Mouse (Mus musculus): ENCODE data around the gene Lipc. TPM values are rescaled to one million over a fixed set of nuclear protein-coding genes. Genes with fewer than 3 reads are reported as not detected.

The Lipc gene
- polyA plus RNA-seq, 1 experiment from 2014 or later: 0.22 TPM

GRCm38 (mm10) chr9:70910351-70910750, 41.7 kb downstream of the Lipc start:
- no peaks in the 10 kb centered on the region for H3K9me3 ChIP-seq (ENCODE audit: control insufficient read depth, low read length)
- ATAC-seq: no peak
- WGBS: 90% methylated on average over 6 of the region's 6 CpGs
- H3K27ac ChIP-seq (ENCODE audit: low read length): no peak overlapping the region
- H3K27me3 ChIP-seq (replicated peaks; ENCODE audit: control insufficient read depth, insufficient read depth, low read length): no peaks in the 10 kb centered on the region
- H3K36me3 ChIP-seq (ENCODE audit: control insufficient read depth, insufficient read depth): no peaks in the 10 kb centered on the region
- no peak overlapping the region for H3K9ac ChIP-seq (replicated peaks; ENCODE audit: low read depth, low read length)
- H3K4me1 ChIP-seq (replicated peaks; ENCODE audit: control insufficient read depth, insufficient read depth, low read length): no peaks in the 10 kb centered on the region
- H3K4me3 ChIP-seq (replicated peaks; ENCODE audit: low read length): no peak overlapping the region
- H3K4me2 ChIP-seq (ENCODE audit: low read length): no peak overlapping the region

- H3K9me3 ChIP-seq (ENCODE audit: control insufficient read depth, low read length): no peaks in the 10 kb centered on the region
- no peak overlapping the region for H3K27ac ChIP-seq (ENCODE audit: low read length)
- no peak overlapping the region for H3K9ac ChIP-seq (replicated peaks; ENCODE audit: low read depth, low read length)
- H3K36me3 ChIP-seq (ENCODE audit: control insufficient read depth, insufficient read depth): no peaks in the 10 kb centered on the region
- ATAC-seq: no peak
- H3K27me3 ChIP-seq (replicated peaks; ENCODE audit: control insufficient read depth, insufficient read depth, low read length): no peaks in the 10 kb centered on the region
- no peak overlapping the region for H3K4me3 ChIP-seq (replicated peaks; ENCODE audit: low read length)
- no peaks in the 10 kb centered on the region for H3K4me1 ChIP-seq (replicated peaks; ENCODE audit: control insufficient read depth, insufficient read depth, low read length)
- H3K4me2 ChIP-seq (ENCODE audit: low read length): no peak overlapping the region
- 90% methylated on average over 11 of the region's 11 CpGs for WGBS
Observed at GRCm38 (mm10) chr9:70902821-70903730, 49.0 kb downstream of the Lipc start.

GRCm38 (mm10) chr9:70894201-70894600, 57.8 kb downstream of the Lipc start:
- ATAC-seq: no peak
- H3K4me2 ChIP-seq (ENCODE audit: low read length): no peak overlapping the region
- no peak overlapping the region for H3K9ac ChIP-seq (replicated peaks; ENCODE audit: low read depth, low read length)
- no peaks in the 10 kb centered on the region for H3K9me3 ChIP-seq (ENCODE audit: control insufficient read depth, low read length)
- H3K27ac ChIP-seq (ENCODE audit: low read length): no peak overlapping the region
- no peaks in the 10 kb centered on the region for H3K36me3 ChIP-seq (ENCODE audit: control insufficient read depth, insufficient read depth)
- 100% methylated on average over 1 of the region's 1 CpGs for WGBS
- H3K27me3 ChIP-seq (replicated peaks; ENCODE audit: control insufficient read depth, insufficient read depth, low read length): no peaks in the 10 kb centered on the region
- H3K4me1 ChIP-seq (replicated peaks; ENCODE audit: control insufficient read depth, insufficient read depth, low read length): no peaks in the 10 kb centered on the region
- no peak overlapping the region for H3K4me3 ChIP-seq (replicated peaks; ENCODE audit: low read length)

- no peak for ATAC-seq
- H3K4me3 ChIP-seq (replicated peaks; ENCODE audit: low read length): no peak overlapping the region
- no peak overlapping the region for H3K4me2 ChIP-seq (ENCODE audit: low read length)
- no peaks in the 10 kb centered on the region for H3K27me3 ChIP-seq (replicated peaks; ENCODE audit: control insufficient read depth, insufficient read depth, low read length)
- no peaks in the 10 kb centered on the region for H3K4me1 ChIP-seq (replicated peaks; ENCODE audit: control insufficient read depth, insufficient read depth, low read length)
- no peaks in the 10 kb centered on the region for H3K36me3 ChIP-seq (ENCODE audit: control insufficient read depth, insufficient read depth)
- H3K9ac ChIP-seq (replicated peaks; ENCODE audit: low read depth, low read length): no peak overlapping the region
- WGBS: 79% methylated on average over 3 of the region's 3 CpGs
- H3K9me3 ChIP-seq (ENCODE audit: control insufficient read depth, low read length): no peaks in the 10 kb centered on the region
- no peak overlapping the region for H3K27ac ChIP-seq (ENCODE audit: low read length)
Observed at GRCm38 (mm10) chr9:70893526-70893925, 58.5 kb downstream of the Lipc start.

- no peaks in the 10 kb centered on the region for H3K36me3 ChIP-seq (ENCODE audit: control insufficient read depth, insufficient read depth)
- H3K27ac ChIP-seq (ENCODE audit: low read length): no peak overlapping the region
- ATAC-seq: no peak
- no peak overlapping the region for H3K4me3 ChIP-seq (replicated peaks; ENCODE audit: low read length)
- H3K4me1 ChIP-seq (replicated peaks; ENCODE audit: control insufficient read depth, insufficient read depth, low read length): no peaks in the 10 kb centered on the region
- H3K27me3 ChIP-seq (replicated peaks; ENCODE audit: control insufficient read depth, insufficient read depth, low read length): no peaks in the 10 kb centered on the region
- H3K9ac ChIP-seq (replicated peaks; ENCODE audit: low read depth, low read length): no peak overlapping the region
- 89% methylated on average over 5 of the region's 5 CpGs for WGBS
- H3K9me3 ChIP-seq (ENCODE audit: control insufficient read depth, low read length): no peaks in the 10 kb centered on the region
- H3K4me2 ChIP-seq (ENCODE audit: low read length): no peak overlapping the region
Observed at GRCm38 (mm10) chr9:70892627-70893026, 59.4 kb downstream of the Lipc start.

GRCm38 (mm10) chr9:70891431-70892133, 60.4 kb downstream of the Lipc start:
- no peaks in the 10 kb centered on the region for H3K4me1 ChIP-seq (replicated peaks; ENCODE audit: control insufficient read depth, insufficient read depth, low read length)
- no peak overlapping the region for H3K4me3 ChIP-seq (replicated peaks; ENCODE audit: low read length)
- WGBS: 66% methylated on average over 8 of the region's 8 CpGs
- no peak overlapping the region for H3K4me2 ChIP-seq (ENCODE audit: low read length)
- ATAC-seq: no peak
- H3K9me3 ChIP-seq (ENCODE audit: control insufficient read depth, low read length): no peaks in the 10 kb centered on the region
- H3K27ac ChIP-seq (ENCODE audit: low read length): no peak overlapping the region
- no peaks in the 10 kb centered on the region for H3K36me3 ChIP-seq (ENCODE audit: control insufficient read depth, insufficient read depth)
- no peak overlapping the region for H3K9ac ChIP-seq (replicated peaks; ENCODE audit: low read depth, low read length)
- H3K27me3 ChIP-seq (replicated peaks; ENCODE audit: control insufficient read depth, insufficient read depth, low read length): no peaks in the 10 kb centered on the region

- ATAC-seq: no peak
- Histone ChIP-seq H3K27me3 (replicated peaks; ENCODE audit: control insufficient read depth, insufficient read depth, low read length) (no peaks in the 10 kb centered on the region), H3K36me3 (ENCODE audit: control insufficient read depth, insufficient read depth) (no peaks in the 10 kb centered on the region), H3K4me3 (replicated peaks; ENCODE audit: low read length) (no peak overlapping the region), H3K4me2 (ENCODE audit: low read length) (no peak overlapping the region), H3K27ac (ENCODE audit: low read length) (no peak overlapping the region), H3K4me1 (replicated peaks; ENCODE audit: control insufficient read depth, insufficient read depth, low read length) (no peaks in the 10 kb centered on the region), H3K9me3 (ENCODE audit: control insufficient read depth, low read length) (no peaks in the 10 kb centered on the region), H3K9ac (replicated peaks; ENCODE audit: low read depth, low read length) (no peak overlapping the region)
- WGBS: 82% methylated on average over 7 of the region's 7 CpGs
Observed at GRCm38 (mm10) chr9:70890736-70891135, 61.3 kb downstream of the Lipc start.

- Histone ChIP-seq H3K9ac (replicated peaks; ENCODE audit: low read depth, low read length) (no peak overlapping the region), H3K36me3 (ENCODE audit: control insufficient read depth, insufficient read depth) (no peaks in the 10 kb centered on the region), H3K9me3 (ENCODE audit: control insufficient read depth, low read length) (no peaks in the 10 kb centered on the region), H3K27ac (ENCODE audit: low read length) (no peak overlapping the region), H3K27me3 (replicated peaks; ENCODE audit: control insufficient read depth, insufficient read depth, low read length) (no peaks in the 10 kb centered on the region), H3K4me2 (ENCODE audit: low read length) (no peak overlapping the region), H3K4me3 (replicated peaks; ENCODE audit: low read length) (no peak overlapping the region), H3K4me1 (replicated peaks; ENCODE audit: control insufficient read depth, insufficient read depth, low read length) (no peaks in the 10 kb centered on the region)
- 83% methylated on average over 4 of the region's 4 CpGs for WGBS
- ATAC-seq: no peak
Observed at GRCm38 (mm10) chr9:70888969-70889368, 63.1 kb downstream of the Lipc start.

GRCm38 (mm10) chr9:70888556-70888955, 63.5 kb downstream of the Lipc start:
- Histone ChIP-seq H3K27ac (ENCODE audit: low read length) (no peak overlapping the region), H3K4me1 (replicated peaks; ENCODE audit: control insufficient read depth, insufficient read depth, low read length) (no peaks in the 10 kb centered on the region), H3K4me2 (ENCODE audit: low read length) (no peak overlapping the region), H3K9me3 (ENCODE audit: control insufficient read depth, low read length) (no peaks in the 10 kb centered on the region), H3K9ac (replicated peaks; ENCODE audit: low read depth, low read length) (no peak overlapping the region), H3K4me3 (replicated peaks; ENCODE audit: low read length) (no peak overlapping the region), H3K36me3 (ENCODE audit: control insufficient read depth, insufficient read depth) (no peaks in the 10 kb centered on the region), H3K27me3 (replicated peaks; ENCODE audit: control insufficient read depth, insufficient read depth, low read length) (no peaks in the 10 kb centered on the region)
- ATAC-seq: no peak
- WGBS: 96% methylated on average over 2 of the region's 2 CpGs

Measured in forebrain, embryonic 16.5 days (tissue).